13 mouse cellular contexts compared by ENCODE assay signal in the genomic region with DNA sequence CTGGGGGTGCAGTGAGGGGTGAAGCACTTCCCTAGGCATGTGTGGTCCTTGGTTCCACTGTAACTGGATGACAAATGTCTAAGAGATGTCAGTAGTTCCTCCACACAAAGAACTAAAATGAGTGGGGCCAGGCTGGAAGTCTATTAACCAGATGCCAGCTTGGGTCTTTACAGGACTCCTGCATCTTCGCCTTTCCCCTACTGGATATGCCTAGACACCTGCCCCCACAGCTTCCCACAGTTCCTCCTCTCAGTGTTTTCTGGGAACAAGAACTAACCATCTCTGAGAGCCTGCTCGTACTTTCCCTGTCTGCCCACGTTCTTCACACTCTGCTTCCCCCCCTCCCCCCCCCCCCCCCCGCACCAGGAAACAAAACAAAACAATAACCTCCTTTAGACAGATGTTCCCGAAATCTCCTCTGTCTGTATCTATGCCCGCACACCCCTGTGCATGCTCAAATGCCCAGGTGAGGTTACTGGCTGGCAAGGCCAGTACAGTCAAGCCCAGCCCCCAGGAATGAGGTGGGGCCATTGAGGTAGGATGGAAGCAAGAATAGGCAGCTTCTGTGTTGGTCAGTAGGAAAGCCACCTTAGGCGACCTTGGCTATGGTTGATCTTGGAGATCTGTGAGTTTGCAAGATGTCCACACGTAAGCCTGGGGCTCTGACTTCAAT.
A peak's percentile ranks its signal among the peaks of the same experiment; 100 is the strongest.
DNase-seq lines count a peak whose midpoint lies in the region; ATAC-seq lines count a peak whose summit lies in the region.
"Had no signal": no experiment of that assay in that cellular context is flagged by ENCODE, and none has a peak within 500 bp of the region (broad histone marks: within the 10 kb centered on the region; RNA-seq: fewer than 3 reads in every experiment).

No protein-coding gene starts in this region.

- H3K9ac ChIP-seq in kidney, embryonic 15.5 days = no peak overlapping the region

- H3K4me1 ChIP-seq in kidney, embryonic 15.5 days = peaks cover 18% of the 10 kb centered on the region

- 68% methylated on average over 7 of the region's 8 CpGs for WGBS in kidney, embryonic 15.5 days

- H3K9me3 ChIP-seq in kidney, embryonic 15.5 days (replicated peaks) = peaks cover 4% of the 10 kb centered on the region; the same call in 1 of the 2 replicates

- no peaks in the 10 kb centered on the region for H3K27me3 ChIP-seq in kidney, embryonic 15.5 days
- H3K27me3 ChIP-seq: Patski had no signal

- intact Hi-C loops in heart, postnatal 14 days (cut with DNase I) = loop anchor here (2.0 to 5.0 kb wide), 2 partner anchors 37 to 73 kb away; no protein-coding TSS in a partner anchor

- ATAC-seq in kidney, embryonic 15.5 days (replicated peaks; ENCODE audit: low FRiP score) = no peak
- no peak for ATAC-seq in megakaryocyte, adult 5-6 weeks (ENCODE audit: poor library complexity, severe bottlenecking)
- ATAC-seq: CD4-positive, CD25-positive, alpha-beta regulatory T cell, adult 4 months; intestine, postnatal 0 days; Patski had no signal

- no peak overlapping the region for H3K4me2 ChIP-seq in kidney, embryonic 15.5 days

- peaks cover 8% of the 10 kb centered on the region for H3K36me3 ChIP-seq in kidney, embryonic 15.5 days

- DNase-seq in heart, adult 11 months = peak; percentile 89
- DNase-seq in heart, postnatal 14 days = no peak
- no peak for DNase-seq in kidney, postnatal 25 days
- DNase-seq in right cerebral cortex, postnatal 25 days = peak; percentile 28
- no peak for DNase-seq in right cerebral cortex, postnatal 14 days
- DNase-seq in adrenal gland, adult 18-20 months (ENCODE audit: low spot score in 2 of 2) = no peak
- DNase-seq: cerebellum, adult 11 months; thymus, postnatal 36 days had no signal

- 0 out of 2 replicates have a peak overlapping the region, but pooled peaks have one; percentile 9 for H3K27ac ChIP-seq in kidney, embryonic 15.5 days

- H3K4me3 ChIP-seq in kidney, embryonic 15.5 days (replicated peaks) = no peak overlapping the region

Comparison
In these comparisons a context has a peak if more than half of its experiments do, and no peak if none do; other contexts are left out.
1. DNase-seq: peak in heart, adult 11 months (single experiment) and right cerebral cortex, postnatal 25 days (single experiment); none in heart, postnatal 14 days (0 of 2), kidney, postnatal 25 days (0 of 2), right cerebral cortex, postnatal 14 days (single experiment) and adrenal gland, adult 18-20 months (0 of 2).